Mouse (Mus musculus): ENCODE measurements around the gene Cd44. TPM values are rescaled to one million over a fixed set of nuclear protein-coding genes. Genes with fewer than 3 reads are reported as not detected.
A peak's percentile ranks its signal among the peaks of the same experiment; 100 is the strongest.

The Cd44 gene
- total RNA-seq (2017) = 147 and 152 TPM in 2 replicates

GRCm38 (mm10) chr2:102900875-102901827 is at the start of gene Cd44:
Gene Cd44, minus strand, starts transcription at chr2:102901665.
- peak; percentile 76 for ATAC-seq (replicated peaks; ENCODE audit: low read depth, poor library complexity, severe bottlenecking)

GRCm38 (mm10) chr2:102948481-102948857 is 47.0 kb upstream of the Cd44 start:
- peak; percentile 74 for ATAC-seq (replicated peaks; ENCODE audit: low read depth, poor library complexity, severe bottlenecking)

- peak; percentile 24 for ATAC-seq (replicated peaks; ENCODE audit: low read depth, poor library complexity, severe bottlenecking)
Observed at GRCm38 (mm10) chr2:102947846-102948480, 46.5 kb upstream of the Cd44 start.

DNA sequence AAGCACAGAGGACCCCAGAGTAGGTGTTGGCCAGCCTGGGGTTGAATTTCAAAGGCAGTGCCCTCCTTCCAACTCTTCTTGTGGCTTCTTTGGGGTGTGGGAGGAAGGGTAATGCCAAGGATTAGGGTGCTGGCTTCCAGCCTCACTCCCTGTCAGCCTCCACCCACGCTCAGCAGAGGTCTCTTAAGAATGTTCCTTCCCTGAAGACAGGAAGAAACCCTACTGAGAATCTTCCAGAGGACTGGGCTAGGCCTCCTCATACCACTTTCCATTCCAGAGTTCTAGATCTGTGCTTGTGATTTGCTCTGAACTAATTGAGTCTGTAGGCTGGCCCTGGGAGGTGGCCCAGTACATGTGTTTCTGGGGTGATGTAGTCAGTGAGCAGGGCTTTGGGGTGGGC is 43.6 kb upstream of the Cd44 start:
- no peak for ATAC-seq (replicated peaks; ENCODE audit: low read depth, poor library complexity, severe bottlenecking)

DNA sequence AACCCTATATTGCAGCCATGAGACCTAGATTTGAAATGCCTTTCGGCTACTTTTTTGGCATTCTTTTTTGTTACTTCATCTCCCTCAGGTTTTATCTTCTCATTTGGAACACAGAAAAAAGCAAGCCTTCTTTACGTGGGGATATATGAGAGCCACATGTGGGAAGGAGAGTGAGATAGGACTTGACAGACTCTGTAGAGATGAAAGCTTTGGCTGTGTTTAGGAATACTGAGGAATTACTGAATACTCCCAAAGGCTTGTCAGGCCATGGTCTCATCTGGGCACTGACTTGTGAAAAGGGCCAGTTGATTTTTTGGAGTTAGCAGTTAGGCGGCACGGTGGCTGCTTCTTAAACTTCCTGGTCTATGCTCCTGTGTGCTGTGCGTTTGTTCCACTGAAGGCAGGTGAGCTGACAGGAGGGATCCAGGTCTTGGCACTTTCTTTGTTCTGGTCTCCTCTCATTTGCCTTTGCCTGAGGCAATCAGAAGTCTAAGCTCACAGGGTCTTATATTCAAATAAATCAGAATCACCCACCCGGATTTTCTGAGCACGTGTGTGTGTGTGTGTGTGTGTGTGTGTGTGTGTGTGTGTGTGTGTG is 43.0 kb upstream of the Cd44 start:
- no peak for ATAC-seq (replicated peaks; ENCODE audit: low read depth, poor library complexity, severe bottlenecking)

- ATAC-seq (replicated peaks; ENCODE audit: low read depth, poor library complexity, severe bottlenecking) = peak; percentile 85
Observed at GRCm38 (mm10) chr2:102943983-102944382, 42.5 kb upstream of the Cd44 start.

DNA sequence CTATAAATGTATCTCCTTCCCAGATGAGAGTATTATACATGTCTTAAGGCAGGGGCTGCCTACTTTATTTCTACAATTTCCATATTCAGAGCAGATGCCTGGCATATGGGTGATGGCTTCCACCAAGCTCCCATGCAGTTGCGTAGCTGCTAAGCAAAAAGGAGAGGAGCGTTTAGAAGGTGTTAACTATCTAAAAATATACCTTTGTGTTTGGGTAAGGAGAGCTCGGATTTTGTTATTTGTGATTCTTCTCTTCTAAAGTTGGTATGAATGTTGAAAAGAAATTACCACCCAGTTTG is 41.3 kb upstream of the Cd44 start:
- no peak for ATAC-seq (replicated peaks; ENCODE audit: low read depth, poor library complexity, severe bottlenecking)

DNA sequence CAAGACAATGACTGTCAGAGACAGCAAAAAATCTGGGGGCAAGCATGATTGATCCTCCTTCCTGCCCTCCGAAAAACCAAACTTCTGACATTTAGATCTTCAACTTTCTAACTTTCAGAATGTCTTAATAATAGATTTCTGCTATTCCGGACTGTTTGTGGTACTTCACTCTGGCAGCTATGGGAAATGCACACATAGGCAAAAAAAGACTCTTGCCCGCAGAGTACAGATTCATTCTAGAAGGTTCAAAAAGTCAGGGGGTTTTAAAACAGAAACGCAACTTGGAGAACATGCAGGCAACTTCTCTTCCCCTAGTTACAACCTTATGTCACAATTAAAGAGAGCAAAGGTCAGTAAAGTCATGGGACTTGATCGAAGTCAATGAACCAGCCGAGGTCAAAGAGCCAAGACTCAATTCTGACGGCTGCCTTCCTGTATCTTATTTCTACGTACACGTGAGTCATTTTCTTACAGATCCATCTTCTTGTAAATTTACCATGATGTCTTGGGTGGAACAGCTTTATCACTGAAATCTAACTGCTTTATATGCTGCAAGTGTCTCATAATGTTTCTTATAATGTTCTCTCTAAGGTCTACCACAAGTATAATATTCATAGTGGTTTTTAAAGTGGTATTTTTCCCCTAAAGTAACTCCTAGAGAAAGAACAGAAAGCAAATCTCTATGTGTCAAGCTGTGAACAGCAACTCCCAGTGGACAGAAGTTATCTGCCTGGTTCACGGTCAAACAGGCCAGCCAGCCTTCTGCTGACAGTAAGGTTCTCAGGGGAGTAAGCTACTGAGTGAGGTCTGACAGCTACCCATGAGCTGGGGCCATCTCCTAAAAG is 40.7 kb upstream of the Cd44 start:
- no peak for ATAC-seq (replicated peaks; ENCODE audit: low read depth, poor library complexity, severe bottlenecking)

DNA sequence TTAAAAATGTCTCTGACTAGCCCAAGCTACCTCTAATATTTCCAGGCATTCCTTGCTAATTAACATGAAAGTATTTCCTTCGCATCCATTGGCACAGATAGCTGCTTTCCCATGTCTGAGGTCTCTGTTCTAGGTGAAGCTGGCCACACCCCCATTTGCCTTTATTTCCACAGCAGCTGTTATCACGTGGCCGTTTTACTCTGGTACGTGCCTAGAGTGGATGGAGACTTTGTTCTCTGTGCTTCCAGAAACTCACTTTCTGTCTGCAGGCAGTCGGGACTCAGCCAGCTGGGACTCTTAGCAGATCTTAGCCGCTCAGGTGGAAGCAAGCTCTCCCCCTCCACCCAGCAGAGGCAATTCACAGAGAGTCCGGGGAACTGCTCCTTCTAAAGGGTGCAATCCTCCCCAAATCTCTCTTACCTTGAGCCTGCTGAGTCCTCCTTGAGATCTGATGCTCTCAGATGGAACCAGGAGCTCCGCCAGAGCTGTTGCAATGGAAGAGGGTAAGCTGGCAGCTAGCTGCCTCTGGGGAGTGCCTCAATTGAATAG is 39.4 kb upstream of the Cd44 start:
- no peak for ATAC-seq (replicated peaks; ENCODE audit: low read depth, poor library complexity, severe bottlenecking)

- peak; percentile 16; the same call in 1 of the 2 replicates for ATAC-seq (replicated peaks; ENCODE audit: low read depth, poor library complexity, severe bottlenecking)
Observed at GRCm38 (mm10) chr2:102940158-102940557, 38.7 kb upstream of the Cd44 start.

GRCm38 (mm10) chr2:102936886-102937285 is 35.4 kb upstream of the Cd44 start:
- ATAC-seq (replicated peaks; ENCODE audit: low read depth, poor library complexity, severe bottlenecking) = no peak

DNA sequence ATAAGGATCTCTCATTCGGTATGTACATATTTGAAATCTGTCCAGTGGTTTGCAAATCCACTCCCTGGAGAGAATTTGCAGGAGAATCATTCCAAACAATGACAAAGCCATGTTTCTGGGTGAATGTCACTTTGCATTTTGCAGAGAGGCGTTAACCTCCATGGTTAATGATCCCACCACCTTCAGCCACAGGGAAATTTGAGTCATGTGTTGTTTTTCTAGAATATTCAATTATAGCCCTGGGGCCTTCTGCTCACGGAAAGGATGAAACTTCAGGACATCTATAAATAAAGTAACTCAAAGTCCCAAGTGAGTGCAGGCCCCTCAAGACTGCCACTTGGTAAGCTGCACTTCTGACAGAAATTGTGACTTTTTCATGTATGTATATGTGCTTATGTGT is 33.4 kb upstream of the Cd44 start:
- ATAC-seq (replicated peaks; ENCODE audit: low read depth, poor library complexity, severe bottlenecking) = no peak

DNA sequence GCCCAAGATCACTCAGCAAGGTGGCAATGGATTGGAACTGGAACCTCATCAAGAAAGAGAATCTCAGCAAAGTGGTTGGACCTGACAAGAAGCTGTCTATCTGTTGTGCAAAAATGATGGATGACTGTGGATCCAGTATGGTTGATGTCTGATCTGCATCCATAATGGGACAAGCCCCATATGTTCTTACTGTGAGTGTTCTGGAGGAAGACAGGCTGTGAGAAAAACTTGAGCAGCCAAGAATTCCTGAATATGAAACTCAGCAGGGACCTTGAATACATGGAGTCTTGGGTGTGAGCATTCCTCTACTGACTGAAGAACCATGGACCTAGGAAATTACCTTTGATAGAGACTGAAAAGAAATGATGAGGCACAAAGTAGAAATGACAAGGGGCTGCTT is 32.3 kb upstream of the Cd44 start:
- ATAC-seq (replicated peaks; ENCODE audit: low read depth, poor library complexity, severe bottlenecking) = no peak

GRCm38 (mm10) chr2:102933142-102933541 is 31.7 kb upstream of the Cd44 start:
- ATAC-seq (replicated peaks; ENCODE audit: low read depth, poor library complexity, severe bottlenecking) = no peak

DNA sequence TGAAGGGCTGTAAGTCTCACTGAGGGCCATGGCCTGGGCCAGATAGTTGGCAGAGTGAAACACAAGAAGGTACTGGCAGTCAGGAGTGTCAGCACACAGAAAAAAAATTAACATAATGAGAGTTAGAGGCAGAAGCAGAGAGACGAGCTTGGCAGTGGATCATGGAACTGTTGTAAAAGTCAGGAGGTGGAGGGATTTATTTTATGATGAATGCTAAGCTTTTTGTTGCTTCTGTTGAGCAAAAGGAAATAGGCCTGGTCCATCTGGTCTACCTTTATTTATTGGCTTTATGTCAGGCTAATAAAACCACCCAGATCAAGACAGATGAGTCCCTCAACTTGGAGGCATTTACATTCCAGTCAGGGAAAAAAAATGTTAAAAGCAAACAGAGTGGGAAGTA is 31.2 kb upstream of the Cd44 start:
- ATAC-seq (replicated peaks; ENCODE audit: low read depth, poor library complexity, severe bottlenecking) = no peak

DNA sequence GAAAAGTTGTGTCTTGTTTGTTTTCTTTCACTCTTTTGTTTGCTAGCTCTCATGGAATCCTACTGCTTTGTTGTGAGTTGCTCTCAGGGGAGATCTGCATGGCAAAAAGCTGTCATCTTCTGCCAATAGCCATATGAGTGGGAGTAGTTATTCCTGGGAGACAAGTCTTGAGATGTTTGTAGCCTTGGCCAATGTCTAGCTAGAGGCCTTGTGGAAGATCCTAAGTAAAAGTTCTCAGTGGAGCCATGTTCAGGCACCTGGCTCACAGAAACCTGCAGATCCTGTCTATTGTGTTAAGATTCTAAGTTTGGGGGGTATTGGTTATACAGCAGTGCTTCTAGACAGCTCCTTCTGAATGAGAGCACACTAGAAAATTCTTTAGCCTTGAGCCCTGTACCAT is 26.7 kb upstream of the Cd44 start:
- no peak for ATAC-seq (replicated peaks; ENCODE audit: low read depth, poor library complexity, severe bottlenecking)

DNA sequence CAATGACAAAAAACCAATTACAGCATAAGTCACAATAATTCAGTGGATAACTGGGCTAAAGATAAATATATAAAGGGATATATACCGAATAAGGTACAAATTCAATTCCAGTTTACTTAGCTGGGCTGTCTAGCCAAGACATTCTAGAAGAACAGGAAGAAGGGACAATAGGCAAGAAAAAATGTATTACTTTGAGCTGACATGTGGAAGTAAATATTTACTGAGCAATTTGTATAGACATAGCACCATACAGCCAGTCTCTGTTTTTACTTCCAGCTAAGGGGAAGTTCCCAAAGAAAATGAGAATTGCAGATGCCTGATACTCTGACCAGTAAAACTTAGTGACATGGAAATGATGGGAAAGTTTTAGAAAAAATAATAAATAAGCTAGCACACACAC is 23.0 kb upstream of the Cd44 start:
- ATAC-seq (replicated peaks; ENCODE audit: low read depth, poor library complexity, severe bottlenecking) = no peak

DNA sequence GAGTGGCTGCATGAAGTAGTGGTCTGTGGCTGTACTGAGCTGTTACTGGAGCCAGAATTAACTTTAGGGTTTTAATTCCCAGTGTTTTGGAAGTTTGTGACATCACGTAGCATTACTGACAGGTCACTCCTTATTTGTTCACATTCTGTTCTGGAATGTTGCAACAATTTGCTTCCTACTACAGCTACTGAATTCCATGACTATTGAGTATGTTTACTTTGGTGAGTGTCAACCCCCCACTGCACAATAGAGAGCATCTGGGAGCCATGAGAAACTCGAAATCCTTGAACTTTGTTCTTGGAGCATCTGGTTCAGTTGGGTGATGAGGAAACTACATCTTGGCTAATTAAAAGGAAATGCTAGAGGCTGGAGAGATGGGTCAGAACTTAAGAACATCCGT is 22.2 kb upstream of the Cd44 start:
- no peak for ATAC-seq (replicated peaks; ENCODE audit: low read depth, poor library complexity, severe bottlenecking)

DNA sequence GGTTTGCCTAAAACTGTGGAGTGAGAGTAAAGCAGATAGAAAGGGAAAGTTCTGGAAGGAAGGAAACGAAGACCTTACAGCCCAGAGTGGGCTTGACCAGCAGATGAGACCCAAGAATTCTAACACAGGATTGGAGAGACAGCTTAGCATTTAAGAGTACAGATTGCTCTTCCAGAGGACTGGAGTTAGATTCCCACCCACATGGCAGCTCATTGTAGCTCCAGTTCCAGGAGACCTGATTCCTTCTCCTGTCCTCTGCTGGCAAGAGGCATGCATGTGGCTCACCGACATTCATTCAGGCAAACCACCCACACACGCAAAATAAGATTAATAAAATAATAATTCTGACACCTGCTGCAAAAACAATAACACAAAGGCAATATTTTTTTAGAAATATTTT is 20.6 kb upstream of the Cd44 start:
- no peak for ATAC-seq (replicated peaks; ENCODE audit: low read depth, poor library complexity, severe bottlenecking)

GRCm38 (mm10) chr2:102918301-102918700 is 16.8 kb upstream of the Cd44 start:
- no peak for ATAC-seq (replicated peaks; ENCODE audit: low read depth, poor library complexity, severe bottlenecking)

All from common myeloid progenitor, adult 5-6 weeks (primary cell).